Mouse (Mus musculus) adrenal gland (tissue): Measurements from ENCODE around the gene Ptbp3.
"Not testable (repeated sequence)": the region's sequence is repeated elsewhere in the genome, so short reads cannot be mapped to it uniquely, and the experiment has no call there.

Experiments
- intact Hi-C: fragments of 180-260 bp; cut with DNase I; formaldehyde crosslinking; loops from one replicate; pipeline ENCODE4 v1.15.1; 2025

Ptbp3 gene

DNA sequence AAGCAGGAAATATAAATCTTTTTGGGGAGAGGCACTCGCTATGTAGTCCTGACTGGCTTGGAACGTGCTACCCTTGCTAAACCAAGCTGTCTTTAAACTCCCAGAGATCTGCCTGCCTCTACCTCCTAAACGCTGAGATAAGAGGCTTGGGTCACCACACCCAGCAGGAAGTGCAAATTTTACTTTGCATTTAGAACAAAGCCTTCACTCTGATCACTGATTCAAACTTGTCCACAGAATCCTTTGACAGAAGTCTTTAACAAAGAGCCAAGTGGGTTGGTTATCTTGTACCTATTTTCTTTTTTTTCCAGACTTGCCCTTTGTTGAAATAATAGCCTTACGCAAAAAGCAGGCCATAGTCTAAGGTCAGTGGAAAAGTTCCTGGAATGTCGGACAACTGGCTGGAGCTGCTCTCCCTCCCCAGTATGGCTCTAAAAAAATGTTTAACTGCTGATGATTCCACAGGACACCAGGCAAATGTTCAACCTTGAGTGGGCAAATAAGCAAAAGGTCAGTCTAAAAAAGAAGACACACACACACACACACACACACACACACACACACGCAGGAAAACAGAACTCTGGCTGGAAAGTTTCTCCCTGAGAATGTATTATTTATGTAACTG lies 9.0 kb upstream of the Ptbp3 start:
- intact Hi-C loops = no loop called here

- intact Hi-C loops = not testable (repeated sequence)
Measured at GRCm38 (mm10) chr4:59557343-59557742, 8.2 kb upstream of the Ptbp3 start.

- intact Hi-C loops = no loop called here
Measured at GRCm38 (mm10) chr4:59555177-59555576, 6.0 kb upstream of the Ptbp3 start.

DNA sequence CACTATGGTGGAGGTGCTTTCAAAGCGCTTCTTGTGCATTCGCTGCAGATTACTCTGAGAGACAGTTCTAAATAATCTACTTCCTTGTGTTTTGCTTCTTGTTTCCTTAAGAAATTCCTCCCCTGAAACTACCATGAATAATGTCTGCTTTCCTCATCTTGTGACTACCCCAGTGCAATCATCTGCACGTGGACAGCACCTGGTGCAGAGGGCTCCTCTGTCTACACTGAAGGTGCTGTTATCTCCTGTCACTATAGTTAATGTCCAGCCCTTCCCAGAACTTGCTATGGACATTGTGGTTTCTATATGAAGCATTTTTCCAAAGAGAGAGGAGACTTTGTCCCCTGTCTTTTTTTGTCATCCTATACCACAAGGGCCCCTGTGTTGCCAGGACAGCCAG lies 4.4 kb upstream of the Ptbp3 start:
- intact Hi-C loops = no loop called here

DNA sequence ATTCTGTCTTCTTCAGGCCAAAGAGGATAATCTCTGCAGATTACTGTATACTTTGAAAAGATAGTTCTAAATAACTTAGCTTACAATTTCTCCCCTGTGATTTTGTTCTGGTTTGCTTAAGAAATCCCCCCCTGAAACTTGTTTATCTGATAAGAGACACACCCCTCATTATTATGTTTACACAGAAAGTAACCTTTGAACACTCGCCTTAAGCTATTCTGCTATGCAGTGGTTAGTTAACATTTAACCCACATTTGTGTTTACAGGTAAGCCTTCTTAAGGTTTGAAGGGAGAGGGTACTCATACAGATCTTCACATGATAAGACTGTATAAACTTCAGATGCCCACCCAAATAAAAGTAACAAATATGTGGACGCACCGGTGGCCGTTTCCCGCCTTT lies 3.7 kb upstream of the Ptbp3 start:
- intact Hi-C loops = no loop called here

GRCm38 (mm10) chr4:59551901-59552300 lies 2.7 kb upstream of the Ptbp3 start:
- intact Hi-C loops = no loop called here

DNA sequence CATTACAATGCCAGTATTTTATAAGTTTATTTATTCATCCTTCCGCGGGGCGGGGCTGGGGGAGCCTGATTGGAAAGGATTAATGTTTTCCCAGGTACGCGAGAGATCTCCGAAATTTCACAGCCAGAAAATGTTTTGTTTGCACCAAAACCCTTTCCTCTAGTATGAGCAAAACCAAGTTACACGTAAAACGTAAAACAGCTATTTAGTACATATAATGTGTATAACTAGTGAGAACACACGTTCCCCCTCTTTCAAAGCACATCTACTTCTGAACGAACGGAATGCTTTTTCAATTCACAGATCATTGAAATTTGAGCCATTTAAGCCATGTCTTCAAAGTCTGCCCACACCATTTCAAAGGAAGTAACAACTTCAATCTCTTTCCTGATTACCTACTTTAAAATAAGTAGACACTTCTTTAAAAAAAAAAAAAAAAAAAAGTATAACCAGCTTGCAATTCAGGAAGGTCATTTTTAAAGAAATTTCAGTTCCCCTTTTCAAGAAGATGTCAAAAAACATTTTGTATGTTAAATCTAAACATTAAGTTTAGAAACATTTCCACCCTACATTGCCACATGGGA lies 905 bp upstream of the Ptbp3 start:
- intact Hi-C loops = no loop called here

- intact Hi-C loops = no loop called here
Measured at GRCm38 (mm10) chr4:59548560-59549174, 497 bp downstream of the Ptbp3 start.

GRCm38 (mm10) chr4:59548011-59548559 lies 1.1 kb downstream of the Ptbp3 start:
- intact Hi-C loops = no loop called here

DNA sequence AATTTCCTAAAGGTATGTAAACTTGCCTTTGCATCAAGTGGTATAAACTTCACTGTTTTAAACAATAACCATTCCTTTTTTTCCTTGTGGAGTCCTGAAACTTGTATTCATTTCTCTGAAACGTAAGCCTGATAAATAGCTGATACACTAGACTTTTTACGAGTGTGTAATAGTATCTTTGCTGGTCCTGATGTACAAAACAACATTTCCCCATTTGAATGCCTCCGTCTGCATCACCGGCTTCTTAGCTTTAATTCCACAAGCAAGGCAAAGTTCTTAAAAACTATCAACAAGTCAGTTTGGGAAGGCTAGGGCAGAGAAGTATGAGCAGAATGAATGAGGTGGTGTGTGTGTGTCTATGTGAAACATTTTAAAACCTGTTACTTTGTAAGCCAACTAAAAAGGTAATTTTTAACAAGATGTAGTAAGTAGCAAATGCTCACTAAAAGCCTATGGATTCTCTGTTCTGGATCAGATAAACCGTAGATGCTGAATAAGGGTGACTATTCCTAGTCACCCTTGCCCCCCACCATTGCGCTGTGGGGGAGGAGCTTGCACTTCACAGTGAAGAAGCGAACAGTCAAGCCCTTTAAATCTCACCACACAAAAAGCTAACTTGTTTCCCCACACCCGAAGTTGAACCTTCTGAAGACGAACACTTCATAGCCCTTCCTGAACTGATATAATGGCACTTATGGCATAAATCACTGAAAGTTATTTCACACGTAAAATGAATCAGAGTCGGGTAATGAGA lies 1.9 kb downstream of the Ptbp3 start:
- intact Hi-C loops = no loop called here

DNA sequence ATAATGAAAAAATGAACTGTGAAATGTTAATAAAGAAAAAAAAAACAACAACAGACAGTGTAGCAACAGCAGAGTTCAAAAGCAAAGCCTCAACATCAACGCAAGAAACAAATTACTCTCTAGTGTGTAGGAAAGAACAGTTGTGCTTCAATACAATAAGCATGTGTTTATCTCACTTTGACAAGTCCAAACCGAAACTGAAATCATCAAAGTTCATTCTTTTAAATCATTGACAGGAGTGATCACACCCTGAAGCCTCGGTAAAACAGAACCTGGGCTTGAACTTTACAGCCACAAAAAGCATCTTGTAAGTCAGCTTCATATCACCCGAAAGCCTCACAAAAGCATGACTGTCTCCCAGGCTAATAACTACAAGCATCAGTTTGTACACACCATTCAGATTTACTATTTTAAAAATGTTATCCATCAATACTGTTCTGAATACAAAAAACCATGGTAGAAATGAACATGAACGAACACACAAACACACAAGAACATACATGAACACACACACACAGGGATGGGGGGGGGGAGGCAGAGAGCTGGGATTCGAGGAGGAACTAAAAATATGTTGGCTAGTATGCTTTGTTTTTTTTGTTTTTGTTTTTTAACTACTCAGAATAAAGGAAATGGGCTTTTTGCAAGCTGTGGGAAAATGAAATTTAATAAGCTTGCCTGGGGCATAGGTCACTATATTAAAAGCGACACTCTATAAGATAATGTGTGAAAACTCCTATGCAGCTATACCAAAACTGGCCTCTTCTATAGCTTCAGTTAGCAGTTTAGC lies 2.7 kb downstream of the Ptbp3 start:
- intact Hi-C loops = no loop called here

DNA sequence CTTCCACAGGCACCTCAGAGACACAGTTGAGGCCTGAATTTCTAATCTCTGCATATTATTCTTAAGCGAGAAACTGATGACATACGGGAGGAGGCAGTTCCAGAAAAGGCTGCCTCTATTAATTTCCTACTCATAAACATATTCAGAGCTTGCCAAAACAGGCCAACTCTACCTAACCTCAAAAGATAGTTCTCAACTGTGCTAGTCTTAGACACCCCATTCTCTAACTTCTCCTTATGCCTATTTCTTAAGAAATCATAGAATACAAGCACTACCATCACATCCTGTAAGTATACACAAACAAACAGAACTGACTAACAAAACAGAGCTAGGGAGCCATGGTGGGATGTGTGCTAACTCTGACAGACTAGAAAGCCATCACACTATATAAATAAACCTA lies 4.5 kb downstream of the Ptbp3 start:
- intact Hi-C loops = no loop called here

DNA sequence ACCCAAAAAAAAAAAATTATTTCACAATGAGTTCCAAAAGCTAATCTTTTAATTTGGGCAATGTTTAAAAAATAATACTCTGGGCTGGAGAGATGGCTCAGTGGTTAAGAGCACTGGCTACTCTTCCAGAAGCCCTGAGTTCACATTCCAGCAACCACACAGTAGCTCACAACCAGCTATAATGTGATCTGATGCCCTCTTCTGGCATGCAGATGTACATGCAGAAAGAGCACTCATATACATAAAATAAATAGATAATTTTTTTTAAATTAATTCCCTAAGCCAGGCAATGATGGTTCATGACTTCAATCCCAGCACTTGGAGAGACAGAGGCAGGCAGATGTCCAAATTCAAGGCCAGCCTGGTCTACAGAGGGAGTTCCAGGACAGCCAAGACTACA lies 6.2 kb downstream of the Ptbp3 start:
- intact Hi-C loops = no loop called here

DNA sequence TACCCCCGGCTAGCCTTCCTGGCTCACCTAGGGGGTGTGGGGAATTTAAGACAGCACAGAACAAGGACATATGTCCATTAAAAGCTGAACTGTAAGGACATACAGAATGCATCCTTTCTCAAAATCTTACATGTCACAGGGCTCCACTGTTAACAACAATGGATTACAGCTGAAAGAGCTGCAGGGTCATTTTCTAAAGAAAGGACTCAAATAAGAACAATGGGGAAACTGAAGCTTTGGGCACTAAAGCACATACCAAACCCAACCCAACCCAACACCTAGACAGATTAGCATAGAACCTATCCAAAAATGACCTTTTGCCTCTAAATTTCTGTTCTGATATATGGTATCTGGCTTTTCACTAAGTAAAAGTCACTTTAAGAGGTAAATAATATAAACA lies 12.9 kb downstream of the Ptbp3 start:
- intact Hi-C loops = no loop called here

- intact Hi-C loops = no loop called here
Measured at GRCm38 (mm10) chr4:59535624-59536023, 13.5 kb downstream of the Ptbp3 start.

DNA sequence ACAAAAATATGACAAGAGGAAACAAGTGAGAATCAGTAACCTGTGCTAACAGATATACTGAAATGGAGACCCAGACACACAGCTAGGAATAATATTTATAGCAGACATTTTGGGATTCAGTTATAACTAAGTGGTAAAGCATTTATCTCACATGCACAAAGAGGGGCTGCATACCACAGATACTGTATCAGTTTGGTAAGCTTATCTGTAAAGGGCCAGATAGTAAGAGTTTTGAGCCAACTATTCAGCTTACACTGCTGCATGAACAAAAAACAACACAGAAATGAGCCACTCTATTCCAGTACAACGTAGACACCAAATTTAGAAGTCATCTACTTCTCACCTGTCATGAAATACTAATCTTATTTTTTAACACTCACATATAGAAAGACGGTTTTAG lies 15.9 kb downstream of the Ptbp3 start:
- intact Hi-C loops = no loop called here

GRCm38 (mm10) chr4:59531172-59531571 lies 18.0 kb downstream of the Ptbp3 start:
- intact Hi-C loops = no loop called here

- intact Hi-C loops = no loop called here
Measured at GRCm38 (mm10) chr4:59527470-59527869, 21.7 kb downstream of the Ptbp3 start.

DNA sequence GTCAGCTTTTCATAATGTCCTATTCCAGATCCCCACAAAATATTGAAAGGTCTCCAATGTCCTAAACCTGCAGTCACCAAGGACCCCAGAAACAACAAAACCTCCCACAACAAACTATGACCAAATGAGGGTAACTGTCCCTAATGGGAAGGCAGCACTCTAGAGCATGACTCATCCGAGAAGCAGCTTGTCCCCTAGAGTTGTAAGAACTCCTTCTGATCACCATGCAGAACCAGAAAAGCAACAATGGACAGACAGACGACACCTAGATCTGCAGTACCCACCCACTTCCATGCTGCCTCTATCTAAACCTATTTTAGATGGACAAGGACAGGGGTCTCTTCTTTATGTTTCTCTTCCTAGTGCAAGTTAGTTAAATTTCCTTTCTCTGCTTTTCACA lies 22.4 kb downstream of the Ptbp3 start:
- intact Hi-C loops = no loop called here

DNA sequence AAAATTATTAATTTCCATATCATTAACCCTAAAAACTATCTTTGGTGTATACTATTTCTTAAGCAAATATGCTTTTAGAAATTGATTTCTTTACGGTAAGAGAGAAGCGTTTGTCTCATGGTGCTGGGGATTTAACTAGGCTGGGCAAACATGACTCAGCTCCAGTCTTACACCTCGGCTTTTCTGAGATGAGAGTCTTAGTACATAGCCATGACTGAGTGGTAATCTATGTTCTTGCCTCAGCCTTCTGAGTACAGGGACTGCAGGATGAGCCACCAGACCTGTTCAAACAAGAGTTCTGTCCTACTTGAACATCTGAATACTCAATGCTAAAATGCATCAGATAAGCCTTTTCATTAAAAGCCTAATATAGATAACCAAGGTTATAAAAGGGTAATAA lies 24.3 kb downstream of the Ptbp3 start:
- intact Hi-C loops = no loop called here

- intact Hi-C loops = no loop called here
Measured at GRCm38 (mm10) chr4:59510321-59510720, 38.8 kb downstream of the Ptbp3 start.
